Mouse (Mus musculus) small intestine, adult 2 months (tissue): ENCODE data around the gene Klhl20. TPM values are rescaled to one million over a fixed set of nuclear protein-coding genes. Genes with fewer than 3 reads are reported as not detected.
A peak's percentile ranks its signal among the peaks of the same experiment; 100 is the strongest.

Experiments used
- H3K27ac ChIP-seq: fragments of 200-500 bp; 2 replicates; pipeline ENCODE4 v1.5.1; 2012; ENCODE audit warnings: low read depth, low read length, control low read depth, inconsistent platforms; ENCODE audit not compliant: insufficient read depth
- H3K27me3 ChIP-seq: fragments of 200-500 bp; 2 replicates; pipeline ENCODE4 v1.6.1; 2012; ENCODE audit warnings: mild to moderate bottlenecking, moderate library complexity, low read length, inconsistent platforms; ENCODE audit not compliant: control insufficient read depth, insufficient read depth
- H3K36me3 ChIP-seq: fragments of 200-500 bp; 2 replicates; pipeline ENCODE4 v1.6.1; 2012; ENCODE audit warnings: mild to moderate bottlenecking, low read length, control low read depth, inconsistent platforms; ENCODE audit not compliant: control insufficient read depth, insufficient read depth
- H3K4me1 ChIP-seq: fragments of 200-500 bp; 2 replicates; pipeline ENCODE4 v1.6.1; 2012; ENCODE audit warnings: low read length, inconsistent platforms, mixed read lengths; ENCODE audit not compliant: control insufficient read depth, insufficient read depth, insufficient read length
- H3K4me3 ChIP-seq: fragments of 200-500 bp; 2 replicates; pipeline ENCODE4 v1.5.1; 2012; ENCODE audit warnings: low read depth, mild to moderate bottlenecking, control low read depth, inconsistent platforms, low read length, moderate library complexity
- CTCF ChIP-seq: fragments of 200-500 bp; IDR thresholded peaks from 2 replicates; pipeline ENCODE4 v1.5.1; 2012; ENCODE audit warnings: low read depth, mild to moderate bottlenecking, control low read depth, inconsistent platforms, low read length, moderate library complexity, mixed read lengths; ENCODE audit not compliant: insufficient replicate concordance, insufficient read length; ENCODE audit errors: extremely low read depth
- POLR2A ChIP-seq: fragments of 200-500 bp; IDR thresholded peaks from 2 replicates; pipeline ENCODE4 v1.6.1; 2012; ENCODE audit warnings: low read depth, mild to moderate bottlenecking, control low read depth, inconsistent platforms, low read length, moderate library complexity
- WGBS: fragments of 180-500 bp; shearing (Covaris S2); methylation state at CpG from one replicate; pipeline ENCODE4 v1.1.7; 2018; 5-methylcytosine and 5-hydroxymethylcytosine counted together
- polyA plus RNA-seq: library from polyadenylated mRNA; depleted of rRNA; stranded (reverse); fragments of >200 nt; gene quantifications from 2 replicates; pipeline ENCODE4 v1.2.3, GENCODE M21; 2012

Klhl20 gene
- polyA plus RNA-seq, 1 experiment: 2.7 TPM

- no peaks in the 10 kb centered on the region for H3K27me3 ChIP-seq
- H3K4me1 ChIP-seq: peaks cover 6% of the 10 kb centered on the region; the same call in 1 of the 2 replicates
- peak overlapping the region; percentile 87 for H3K4me3 ChIP-seq
- peak overlapping the region; percentile 56 for H3K27ac ChIP-seq
- TF ChIP-seq CTCF (no peak), POLR2A (no peak)
- WGBS: under 1% methylated on average over 12 of the region's 12 CpGs
- no peaks in the 10 kb centered on the region for H3K36me3 ChIP-seq
Observed at GRCm38 (mm10) chr1:161071272-161071620, 60.1 kb downstream of the Klhl20 start.

GRCm38 (mm10) chr1:161070352-161071271, 60.7 kb downstream of the Klhl20 start, which contains the start of the genes Dars2 and Cenpl:
Gene Dars2, minus strand, starts transcription at chr1:161070658.
Gene Cenpl, plus strand, starts transcription at chr1:161070713.
- TF ChIP-seq CTCF (peak; percentile 11; the same call in 1 of the 2 replicates), POLR2A (peak; percentile 51; the same call in 1 of the 2 replicates)

GRCm38 (mm10) chr1:161063351-161063750, 68.0 kb downstream of the Klhl20 start:
- no peaks in the 10 kb centered on the region for H3K27me3 ChIP-seq
- H3K4me1 ChIP-seq: no peaks in the 10 kb centered on the region
- no peak overlapping the region for H3K27ac ChIP-seq
- TF ChIP-seq POLR2A: no peak
- TF ChIP-seq CTCF: no peak
- no peak overlapping the region for H3K4me3 ChIP-seq
- WGBS: 87% methylated on average over 1 of the region's 1 CpGs
- H3K36me3 ChIP-seq: peaks cover 16% of the 10 kb centered on the region

More at GRCm38 (mm10) chr1:161070352-161071271, 60.7 kb downstream of the Klhl20 start, which contains the start of the genes Dars2 and Cenpl:
- no peaks in the 10 kb centered on the region for H3K36me3 ChIP-seq
- peak within 1 kb of the TSS; percentile 87 for H3K4me3 ChIP-seq
- H3K27ac ChIP-seq: peak within 1 kb of the TSS; percentile 56
- WGBS: under 1% methylated on average over 57 of the region's 57 CpGs
- peaks cover 6% of the 10 kb centered on the region; the same call in 1 of the 2 replicates for H3K4me1 ChIP-seq
- H3K27me3 ChIP-seq: no peaks in the 10 kb centered on the region

- Histone ChIP-seq H3K27ac (no peak overlapping the region), H3K27me3 (no peaks in the 10 kb centered on the region), H3K36me3 (peaks cover 27% of the 10 kb centered on the region), H3K4me1 (no peaks in the 10 kb centered on the region), H3K4me3 (no peak overlapping the region)
- WGBS: 96% methylated on average over 1 of the region's 1 CpGs
- TF ChIP-seq POLR2A: no peak
Observed at GRCm38 (mm10) chr1:161057164-161057563, 74.1 kb downstream of the Klhl20 start.

GRCm38 (mm10) chr1:161046972-161047371, 84.3 kb downstream of the Klhl20 start:
- TF ChIP-seq POLR2A (no peak), CTCF (no peak)
- H3K4me1 ChIP-seq: no peaks in the 10 kb centered on the region
- no peaks in the 10 kb centered on the region for H3K27me3 ChIP-seq
- peaks cover 21% of the 10 kb centered on the region for H3K36me3 ChIP-seq
- 83% methylated on average over 3 of the region's 3 CpGs for WGBS
- no peak overlapping the region for H3K4me3 ChIP-seq
- no peak overlapping the region for H3K27ac ChIP-seq

GRCm38 (mm10) chr1:161041261-161042020, 89.9 kb downstream of the Klhl20 start:
- Histone ChIP-seq H3K36me3 (peaks cover 35% of the 10 kb centered on the region), H3K4me3 (no peak overlapping the region), H3K27ac (no peak overlapping the region), H3K4me1 (peaks cover 1% of the 10 kb centered on the region; the same call in 1 of the 2 replicates), H3K27me3 (no peaks in the 10 kb centered on the region)
- no peak for TF ChIP-seq CTCF
- TF ChIP-seq POLR2A: no peak
- 91% methylated on average over 7 of the region's 7 CpGs for WGBS

DNA sequence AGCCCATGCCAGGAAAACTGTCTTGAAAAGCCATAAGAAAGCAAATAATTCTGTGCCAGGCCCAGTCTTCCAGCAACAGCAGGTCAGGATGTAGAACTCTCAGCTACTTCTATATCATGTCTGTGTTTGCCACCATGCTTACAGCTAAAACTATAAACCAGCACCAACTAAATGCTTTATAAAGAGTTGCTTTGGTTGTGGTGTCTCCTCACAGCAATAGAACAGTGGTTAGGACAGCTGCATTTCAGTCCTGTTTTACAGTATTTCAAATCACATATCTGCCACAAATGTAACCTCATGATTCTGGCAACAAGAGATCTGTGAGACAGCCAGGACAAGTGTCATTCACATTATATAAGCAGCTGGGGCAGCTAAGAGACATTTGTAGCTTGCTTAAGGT, 90.5 kb downstream of the Klhl20 start:
- Histone ChIP-seq H3K36me3 (peaks cover 37% of the 10 kb centered on the region), H3K4me3 (no peak overlapping the region), H3K27ac (no peak overlapping the region), H3K27me3 (no peaks in the 10 kb centered on the region), H3K4me1 (peaks cover 6% of the 10 kb centered on the region; the same call in 1 of the 2 replicates)
- TF ChIP-seq CTCF (no peak), POLR2A (no peak)
